Mouse (Mus musculus) heart, adult 2 months (tissue): Measurements from ENCODE around the gene Polr3f.

ENCODE experiments used
- CTCF ChIP-seq: fragments of 200-600 bp; IDR thresholded peaks from 2 replicates; pipeline ENCODE4 v1.8.1; 2022; ENCODE audit warnings: antibody characterized with exemption, mild to moderate bottlenecking, moderate library complexity
- POLR2A ChIP-seq: fragments of 200-500 bp; IDR thresholded peaks from 2 replicates; pipeline ENCODE4 v1.6.1; 2011; ENCODE audit warnings: mild to moderate bottlenecking, low read depth, low read length, control low read depth; ENCODE audit not compliant: insufficient read depth

GRCm38 (mm10) chr2:144555820-144556552 is 28.5 kb downstream of the Polr3f start, which contains the start of gene Sec23b:
- TF ChIP-seq CTCF (no peak), POLR2A (peak; percentile 73)
